Mouse (Mus musculus) intestine, embryonic 16.5 days (tissue): Measurements from ENCODE around the gene Scarf1. TPM values are rescaled to one million over a fixed set of nuclear protein-coding genes. Genes with fewer than 3 reads are reported as not detected.

Experiments used
- ATAC-seq: fragments of 200-750 bp; cut with Nextera tagmentation; 2 replicates; pipeline ENCODE4 v1.8.0; 2017; ENCODE audit warnings: moderate TSS enrichment, moderate library complexity
- H3K27ac ChIP-seq: fragments of 300-500 bp; sonication (generic); 2 replicates; pipeline ENCODE4 v1.5.1; 2014; ENCODE audit warnings: mild to moderate bottlenecking, low read length
- H3K27me3 ChIP-seq: fragments of 300-500 bp; sonication (generic); replicated peaks from 2 replicates; pipeline ENCODE4 v1.6.1; 2014; ENCODE audit warnings: low read length, control low read depth, mixed read lengths; ENCODE audit not compliant: control insufficient read depth, insufficient read depth
- H3K36me3 ChIP-seq: fragments of 300-500 bp; sonication (generic); 2 replicates; pipeline ENCODE4 v1.6.1; 2014; ENCODE audit warnings: low read length, control low read depth; ENCODE audit not compliant: control insufficient read depth, insufficient read depth
- H3K4me1 ChIP-seq: fragments of 300-500 bp; sonication (generic); 2 replicates; pipeline ENCODE4 v1.6.1; 2014; ENCODE audit warnings: low read length, control low read depth, mixed read lengths; ENCODE audit not compliant: control insufficient read depth, insufficient read depth
- H3K4me2 ChIP-seq: fragments of 300-500 bp; sonication (generic); 2 replicates; pipeline ENCODE4 v1.6.1; 2014; ENCODE audit warnings: low read depth, low read length, control low read depth
- H3K4me3 ChIP-seq: fragments of 300-500 bp; sonication (generic); 2 replicates; pipeline ENCODE4 v1.5.1; 2014; ENCODE audit warnings: mild to moderate bottlenecking, low read length
- H3K9ac ChIP-seq: fragments of 300-500 bp; sonication (generic); 2 replicates; pipeline ENCODE4 v1.6.1; 2014; ENCODE audit warnings: low read depth, low read length
- H3K9me3 ChIP-seq: fragments of 300-500 bp; sonication (generic); 2 replicates; pipeline ENCODE4 v1.6.1; 2016; ENCODE audit warnings: low read length, control low read depth; ENCODE audit not compliant: control insufficient read depth
- WGBS: fragments of 180-500 bp; shearing (Covaris S2); extraction: QIAGEN DNeasy Blood & Tissue Kit; methylation state at CpG from one replicate; pipeline ENCODE4 v1.1.7; 2014; 5-methylcytosine and 5-hydroxymethylcytosine counted together
- polyA plus RNA-seq: library from polyadenylated mRNA; unstranded; fragments of >200 nt; fragmentation: Nextera tagmentation; extraction: Ambion mirVana; gene quantifications from 2 replicates; pipeline ENCODE4 v1.2.1, GENCODE M21; 2015

The Scarf1 gene
- polyA plus RNA-seq, result 5.6 and 6.0 TPM in 2 replicates

- Histone ChIP-seq H3K36me3 (peaks cover 7% of the 10 kb centered on the region), H3K9ac (no peak within 1 kb of the TSS), H3K4me1 (peaks cover 19% of the 10 kb centered on the region), H3K9me3 (no peaks in the 10 kb centered on the region), H3K4me2 (no peak within 1 kb of the TSS), H3K4me3 (0 out of 2 replicates have a peak within 1 kb of the TSS, but pooled peaks have one; percentile 7), H3K27ac (no peak within 1 kb of the TSS), H3K27me3 (no peaks in the 10 kb centered on the region)
- ATAC-seq, result no peak
- whole genome bisulfite sequencing, result 62% methylated on average over 8 of the region's 8 CpGs
These were observed at the start of gene Scarf1 for GRCm38 (mm10) chr11:75513336-75513735. TSS of gene Scarf1 (plus strand) at chr11:75513540.

- Histone ChIP-seq H3K27ac (peak overlapping the region; percentile 49; the same call in 1 of the 2 replicates), H3K9ac (no peak overlapping the region), H3K4me3 (peak overlapping the region; percentile 73), H3K4me2 (peak overlapping the region; percentile 60), H3K9me3 (no peaks in the 10 kb centered on the region), H3K4me1 (peaks cover 35% of the 10 kb centered on the region), H3K27me3 (no peaks in the 10 kb centered on the region), H3K36me3 (peaks cover 3% of the 10 kb centered on the region; the same call in 1 of the 2 replicates)
- 63% methylated on average over 4 of the region's 4 CpGs for WGBS
- no peak for ATAC-seq
These were observed 49.7 kb upstream of the Scarf1 start for GRCm38 (mm10) chr11:75463624-75464023.

- no peaks in the 10 kb centered on the region for H3K9me3 ChIP-seq
- no peak overlapping the region for H3K27ac ChIP-seq
- WGBS, result 88% methylated on average over 6 of the region's 6 CpGs
These were observed 48.9 kb upstream of the Scarf1 start for GRCm38 (mm10) chr11:75464417-75464816.

DNA sequence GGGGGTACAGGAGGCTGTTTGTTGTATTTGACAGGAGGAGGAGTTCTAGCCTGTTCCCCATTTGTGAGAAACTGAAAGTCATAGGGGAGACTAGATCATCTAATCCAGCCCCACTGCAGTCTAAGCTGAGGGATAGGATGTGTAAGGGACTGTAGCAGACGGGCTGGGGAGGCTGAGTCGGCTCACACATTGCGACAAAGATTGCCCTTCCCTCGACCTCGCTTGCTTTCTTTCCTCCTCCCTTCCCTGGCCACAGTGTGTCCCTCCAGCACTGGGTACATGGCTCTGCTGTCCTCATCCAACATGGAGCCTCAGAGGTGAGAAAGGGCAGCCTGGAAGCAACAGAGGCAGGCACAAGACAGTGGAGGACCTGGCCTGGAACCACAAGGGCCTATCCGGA is 48.3 kb upstream of the Scarf1 start:
- Histone ChIP-seq H3K36me3 (peaks cover 3% of the 10 kb centered on the region; the same call in 1 of the 2 replicates), H3K27me3 (no peaks in the 10 kb centered on the region), H3K4me3 (no peak overlapping the region), H3K4me1 (peaks cover 31% of the 10 kb centered on the region), H3K9ac (no peak overlapping the region), H3K4me2 (no peak overlapping the region), H3K9me3 (no peaks in the 10 kb centered on the region), H3K27ac (no peak overlapping the region)
- no peak for ATAC-seq
- WGBS, result 87% methylated on average over 6 of the region's 6 CpGs

More at GRCm38 (mm10) chr11:75464417-75464816, 48.9 kb upstream of the Scarf1 start:
- Histone ChIP-seq H3K27me3 (no peaks in the 10 kb centered on the region), H3K4me2 (no peak overlapping the region), H3K4me3 (no peak overlapping the region), H3K4me1 (peaks cover 36% of the 10 kb centered on the region), H3K9ac (no peak overlapping the region), H3K36me3 (peaks cover 3% of the 10 kb centered on the region; the same call in 1 of the 2 replicates)
- no peak for ATAC-seq

DNA sequence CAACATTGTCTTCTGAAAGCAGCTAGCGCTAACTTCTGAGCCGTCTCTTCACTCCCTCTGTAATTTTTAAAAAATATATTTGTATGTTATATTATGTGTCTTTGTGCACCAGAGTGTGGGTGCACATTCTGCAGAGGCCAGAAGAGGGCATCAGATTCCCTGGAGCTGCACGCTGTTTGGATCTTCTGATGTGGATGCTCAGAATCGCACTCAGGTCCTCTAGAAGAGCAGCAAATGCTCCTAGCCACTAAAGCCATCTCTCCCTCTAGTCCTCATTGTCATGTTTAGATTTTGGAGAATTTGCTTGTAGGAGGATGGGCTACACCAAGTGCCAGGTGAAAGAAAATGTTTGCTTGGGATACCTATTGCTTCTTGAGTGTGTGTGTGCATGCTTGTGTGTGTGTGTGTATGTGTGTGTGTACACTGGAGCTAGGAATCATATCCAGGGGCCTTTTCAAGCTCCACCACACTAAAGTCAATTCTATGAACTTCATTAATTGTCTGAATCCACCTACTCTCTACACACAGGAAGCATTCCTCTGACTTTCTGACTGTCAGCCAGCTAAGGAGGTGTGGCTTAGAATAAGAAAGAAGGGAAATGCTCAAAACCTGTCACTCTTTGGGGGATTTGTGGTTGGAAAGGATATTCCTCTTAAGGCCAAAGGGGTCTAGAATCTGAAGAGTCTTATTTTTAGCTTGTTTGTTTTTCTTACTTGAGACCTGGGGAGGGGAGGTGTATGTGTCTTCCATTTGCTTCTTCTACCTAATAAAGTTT is 46.4 kb upstream of the Scarf1 start:
- peaks cover 29% of the 10 kb centered on the region for H3K4me1 ChIP-seq
- H3K27ac ChIP-seq, result no peak overlapping the region
- H3K4me2 ChIP-seq, result no peak overlapping the region
- H3K9ac ChIP-seq, result no peak overlapping the region
- H3K4me3 ChIP-seq, result no peak overlapping the region
- H3K27me3 ChIP-seq, result no peaks in the 10 kb centered on the region
- no peaks in the 10 kb centered on the region for H3K9me3 ChIP-seq
- WGBS, result 97% methylated on average over 4 of the region's 4 CpGs
- peaks cover 3% of the 10 kb centered on the region; the same call in 1 of the 2 replicates for H3K36me3 ChIP-seq
- no peak for ATAC-seq

- H3K27ac ChIP-seq, result 0 out of 2 replicates have a peak overlapping the region, but pooled peaks have one; percentile 16
These were observed 45.7 kb upstream of the Scarf1 start for GRCm38 (mm10) chr11:75467512-75468215.

GRCm38 (mm10) chr11:75468410-75468809 is 44.9 kb upstream of the Scarf1 start:
- WGBS, result 62% methylated on average over 7 of the region's 7 CpGs
- Histone ChIP-seq H3K9ac (peak overlapping the region; percentile 75), H3K27me3 (no peaks in the 10 kb centered on the region), H3K36me3 (peaks cover 3% of the 10 kb centered on the region; the same call in 1 of the 2 replicates), H3K4me3 (peak overlapping the region; percentile 56), H3K4me2 (peak overlapping the region; percentile 89), H3K4me1 (peaks cover 16% of the 10 kb centered on the region), H3K27ac (no peak overlapping the region), H3K9me3 (no peaks in the 10 kb centered on the region)
- ATAC-seq, result no peak

More at GRCm38 (mm10) chr11:75467512-75468215, 45.7 kb upstream of the Scarf1 start:
- peaks cover 23% of the 10 kb centered on the region for H3K4me1 ChIP-seq
- peak overlapping the region; percentile 75 for H3K9ac ChIP-seq
- H3K36me3 ChIP-seq, result peaks cover 3% of the 10 kb centered on the region; the same call in 1 of the 2 replicates
- peak; percentile 81 for ATAC-seq
- H3K4me2 ChIP-seq, result peak overlapping the region; percentile 89
- 16% methylated on average over 19 of the region's 19 CpGs for WGBS
- H3K27me3 ChIP-seq, result no peaks in the 10 kb centered on the region
- peak overlapping the region; percentile 56 for H3K4me3 ChIP-seq
- H3K9me3 ChIP-seq, result no peaks in the 10 kb centered on the region

GRCm38 (mm10) chr11:75469261-75469660 is 44.1 kb upstream of the Scarf1 start:
- Histone ChIP-seq H3K36me3 (peaks cover 3% of the 10 kb centered on the region; the same call in 1 of the 2 replicates), H3K9me3 (no peaks in the 10 kb centered on the region), H3K27ac (no peak overlapping the region), H3K4me2 (no peak overlapping the region), H3K9ac (no peak overlapping the region), H3K27me3 (no peaks in the 10 kb centered on the region), H3K4me1 (peaks cover 12% of the 10 kb centered on the region), H3K4me3 (no peak overlapping the region)
- 90% methylated on average over 4 of the region's 4 CpGs for WGBS
- no peak; the same call in 1 of the 2 replicates for ATAC-seq

GRCm38 (mm10) chr11:75470675-75471074 is 42.7 kb upstream of the Scarf1 start:
- Histone ChIP-seq H3K4me3 (no peak overlapping the region), H3K4me2 (no peak overlapping the region)
- WGBS, result 66% methylated on average over 3 of the region's 3 CpGs

More at GRCm38 (mm10) chr11:75470675-75471074, 42.7 kb upstream of the Scarf1 start:
- Histone ChIP-seq H3K9ac (no peak overlapping the region), H3K4me1 (peaks cover 12% of the 10 kb centered on the region), H3K27me3 (no peaks in the 10 kb centered on the region), H3K27ac (0 out of 2 replicates have a peak overlapping the region, but pooled peaks have one; percentile 14), H3K9me3 (no peaks in the 10 kb centered on the region), H3K36me3 (no peaks in the 10 kb centered on the region)
- peak; percentile 41; the same call in 1 of the 2 replicates for ATAC-seq
